Mouse (Mus musculus): Measurements from ENCODE around the gene Cd3d. TPM values are rescaled to one million over a fixed set of nuclear protein-coding genes. Genes with fewer than 3 reads are reported as not detected.
A peak's percentile ranks its signal among the peaks of the same experiment; 100 is the strongest.

Gene Cd3d
- not detected in 2 replicates for polyA plus RNA-seq (2014; fragmentation: Nextera tagmentation; extraction: Ambion mirVana)

- DNase-seq (ENCODE audit: low spot score) = no peak
- H3K27me3 ChIP-seq (ENCODE audit: control insufficient read depth, insufficient read depth, low read length) = no peaks in the 10 kb centered on the region
- H3K9ac ChIP-seq (ENCODE audit: low read depth, low read length) = no peak within 1 kb of the TSS
- no peaks in the 10 kb centered on the region for H3K9me3 ChIP-seq (ENCODE audit: control insufficient read depth, low read length)
- H3K36me3 ChIP-seq (ENCODE audit: control insufficient read depth, insufficient read depth, low read length) = no peaks in the 10 kb centered on the region
- H3K4me2 ChIP-seq (replicated peaks; ENCODE audit: low read depth, low read length) = no peak within 1 kb of the TSS
- ATAC-seq (ENCODE audit: low FRiP score) = no peak
- H3K4me1 ChIP-seq (replicated peaks; ENCODE audit: control insufficient read depth, insufficient read depth, low read length) = no peaks in the 10 kb centered on the region
- WGBS = 77% methylated on average over 4 of the region's 4 CpGs
- H3K27ac ChIP-seq (ENCODE audit: low read depth, low read length) = no peak within 1 kb of the TSS
- H3K4me3 ChIP-seq (ENCODE audit: low read depth, low read length) = no peak within 1 kb of the TSS
Measured at GRCm38 (mm10) chr9:44981676-44982075, at the start of gene Cd3d. Gene Cd3d, plus strand, starts transcription at chr9:44981786.

- Histone ChIP-seq H3K27ac (ENCODE audit: low read depth, low read length) (no peak overlapping the region), H3K27me3 (ENCODE audit: control insufficient read depth, insufficient read depth, low read length) (no peaks in the 10 kb centered on the region), H3K9me3 (ENCODE audit: control insufficient read depth, low read length) (no peaks in the 10 kb centered on the region), H3K4me2 (replicated peaks; ENCODE audit: low read depth, low read length) (no peak overlapping the region), H3K4me3 (ENCODE audit: low read depth, low read length) (no peak overlapping the region), H3K4me1 (replicated peaks; ENCODE audit: control insufficient read depth, insufficient read depth, low read length) (no peaks in the 10 kb centered on the region), H3K9ac (ENCODE audit: low read depth, low read length) (no peak overlapping the region), H3K36me3 (ENCODE audit: control insufficient read depth, insufficient read depth, low read length) (no peaks in the 10 kb centered on the region)
- DNase-seq (ENCODE audit: low spot score) = no peak
- no peak for ATAC-seq (ENCODE audit: low FRiP score)
- 91% methylated on average over 4 of the region's 4 CpGs for WGBS
Measured at GRCm38 (mm10) chr9:44941756-44942155, 39.8 kb upstream of the Cd3d start.

GRCm38 (mm10) chr9:44942421-44942820 lies 39.2 kb upstream of the Cd3d start:
- Histone ChIP-seq H3K4me3 (ENCODE audit: low read depth, low read length) (no peak overlapping the region), H3K27me3 (ENCODE audit: control insufficient read depth, insufficient read depth, low read length) (no peaks in the 10 kb centered on the region), H3K4me1 (replicated peaks; ENCODE audit: control insufficient read depth, insufficient read depth, low read length) (no peaks in the 10 kb centered on the region), H3K27ac (ENCODE audit: low read depth, low read length) (no peak overlapping the region), H3K9me3 (ENCODE audit: control insufficient read depth, low read length) (no peaks in the 10 kb centered on the region), H3K4me2 (replicated peaks; ENCODE audit: low read depth, low read length) (no peak overlapping the region), H3K36me3 (ENCODE audit: control insufficient read depth, insufficient read depth, low read length) (0 out of 2 replicates have a peak, but pooled peaks cover 3% of the 10 kb centered on the region), H3K9ac (ENCODE audit: low read depth, low read length) (no peak overlapping the region)
- DNase-seq (ENCODE audit: low spot score) = no peak
- 92% methylated on average over 4 of the region's 4 CpGs for WGBS
- ATAC-seq (ENCODE audit: low FRiP score) = no peak

DNA sequence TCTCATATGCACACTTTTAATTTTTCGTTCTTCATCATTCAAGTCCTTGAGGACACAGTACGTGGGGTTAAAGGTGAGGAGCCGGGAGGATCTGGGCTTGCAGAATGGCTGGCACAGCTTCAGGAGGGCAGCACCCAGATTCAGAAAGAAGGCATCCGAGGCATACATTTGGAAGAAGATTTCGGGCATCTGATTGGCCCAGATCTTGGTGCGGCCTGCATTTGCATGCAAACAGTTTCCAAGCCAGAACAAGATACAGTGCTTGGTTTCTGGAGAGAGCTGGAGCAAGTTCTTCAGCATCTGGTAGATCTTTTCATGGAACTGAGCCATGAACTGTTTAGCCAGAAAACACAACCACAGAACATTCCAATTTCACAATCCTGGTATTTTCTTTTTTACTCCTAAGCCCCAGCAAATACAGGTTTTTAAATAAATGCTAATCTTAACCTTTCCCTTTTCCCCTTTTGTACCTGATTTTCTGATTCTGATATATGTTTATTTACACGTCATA lies 35.3 kb upstream of the Cd3d start:
- DNase-seq (ENCODE audit: low spot score) = no peak
- Histone ChIP-seq H3K27ac (ENCODE audit: low read depth, low read length) (no peak overlapping the region), H3K4me1 (replicated peaks; ENCODE audit: control insufficient read depth, insufficient read depth, low read length) (no peaks in the 10 kb centered on the region), H3K9me3 (ENCODE audit: control insufficient read depth, low read length) (no peaks in the 10 kb centered on the region), H3K36me3 (ENCODE audit: control insufficient read depth, insufficient read depth, low read length) (0 out of 2 replicates have a peak, but pooled peaks cover 4% of the 10 kb centered on the region), H3K27me3 (ENCODE audit: control insufficient read depth, insufficient read depth, low read length) (no peaks in the 10 kb centered on the region), H3K4me2 (replicated peaks; ENCODE audit: low read depth, low read length) (no peak overlapping the region), H3K4me3 (ENCODE audit: low read depth, low read length) (no peak overlapping the region), H3K9ac (ENCODE audit: low read depth, low read length) (no peak overlapping the region)
- WGBS = 93% methylated on average over 7 of the region's 7 CpGs
- ATAC-seq (ENCODE audit: low FRiP score) = no peak

DNA sequence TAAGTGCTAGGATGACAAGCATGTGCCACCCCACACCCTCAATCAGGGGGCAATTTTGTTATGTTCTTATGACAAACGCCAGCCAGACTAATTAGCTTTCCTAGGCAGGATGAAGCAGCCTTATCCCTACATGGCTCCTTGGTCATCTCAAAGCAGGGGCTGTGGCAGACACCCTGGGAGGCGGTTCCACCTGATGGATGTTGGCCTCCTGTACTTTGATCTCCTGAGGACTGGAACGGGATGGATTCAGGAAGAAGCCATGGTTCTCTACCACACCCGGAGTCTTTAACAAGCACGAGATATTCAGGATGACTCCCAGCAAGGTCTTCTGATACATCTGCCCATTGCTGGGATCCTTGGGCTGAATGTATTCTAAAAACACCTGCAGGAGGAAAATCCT lies 33.8 kb upstream of the Cd3d start:
- Histone ChIP-seq H3K9me3 (ENCODE audit: control insufficient read depth, low read length) (no peaks in the 10 kb centered on the region), H3K4me3 (ENCODE audit: low read depth, low read length) (no peak overlapping the region), H3K36me3 (ENCODE audit: control insufficient read depth, insufficient read depth, low read length) (0 out of 2 replicates have a peak, but pooled peaks cover 9% of the 10 kb centered on the region), H3K4me1 (replicated peaks; ENCODE audit: control insufficient read depth, insufficient read depth, low read length) (no peaks in the 10 kb centered on the region), H3K9ac (ENCODE audit: low read depth, low read length) (no peak overlapping the region), H3K4me2 (replicated peaks; ENCODE audit: low read depth, low read length) (no peak overlapping the region), H3K27me3 (ENCODE audit: control insufficient read depth, insufficient read depth, low read length) (no peaks in the 10 kb centered on the region), H3K27ac (ENCODE audit: low read depth, low read length) (no peak overlapping the region)
- ATAC-seq (ENCODE audit: low FRiP score) = no peak
- 93% methylated on average over 5 of the region's 5 CpGs for WGBS
- no peak for DNase-seq (ENCODE audit: low spot score)

DNA sequence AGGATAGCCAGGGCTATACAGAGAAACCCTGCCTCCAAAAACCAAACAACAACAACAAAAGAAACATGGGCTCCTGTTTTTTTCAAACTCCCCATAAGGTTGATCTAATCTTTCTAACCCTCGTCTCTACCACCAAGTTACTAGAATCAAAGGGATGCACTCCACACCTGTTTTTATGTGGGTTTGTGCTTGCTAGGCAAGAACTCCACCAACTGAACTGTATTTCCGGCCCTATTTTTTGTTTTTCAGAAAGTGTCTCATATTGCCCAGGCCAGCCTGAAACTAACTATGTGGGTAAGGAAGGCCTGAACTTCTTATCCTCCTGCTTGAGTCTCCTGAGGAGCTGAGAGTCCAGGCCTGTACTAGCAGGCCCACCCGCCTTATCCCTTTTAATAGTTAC lies 27.2 kb upstream of the Cd3d start:
- H3K27ac ChIP-seq (ENCODE audit: low read depth, low read length) = no peak overlapping the region
- H3K4me1 ChIP-seq (replicated peaks; ENCODE audit: control insufficient read depth, insufficient read depth, low read length) = no peaks in the 10 kb centered on the region
- H3K9me3 ChIP-seq (ENCODE audit: control insufficient read depth, low read length) = no peaks in the 10 kb centered on the region
- 0 out of 2 replicates have a peak, but pooled peaks cover 5% of the 10 kb centered on the region for H3K36me3 ChIP-seq (ENCODE audit: control insufficient read depth, insufficient read depth, low read length)
- DNase-seq (ENCODE audit: low spot score) (no peak), ATAC-seq (ENCODE audit: low FRiP score) (no peak)
- no peak overlapping the region for H3K4me3 ChIP-seq (ENCODE audit: low read depth, low read length)
- no peaks in the 10 kb centered on the region for H3K27me3 ChIP-seq (ENCODE audit: control insufficient read depth, insufficient read depth, low read length)
- no peak overlapping the region for H3K4me2 ChIP-seq (replicated peaks; ENCODE audit: low read depth, low read length)
- no peak overlapping the region for H3K9ac ChIP-seq (ENCODE audit: low read depth, low read length)
- WGBS = 89% methylated on average over 3 of the region's 3 CpGs

DNA sequence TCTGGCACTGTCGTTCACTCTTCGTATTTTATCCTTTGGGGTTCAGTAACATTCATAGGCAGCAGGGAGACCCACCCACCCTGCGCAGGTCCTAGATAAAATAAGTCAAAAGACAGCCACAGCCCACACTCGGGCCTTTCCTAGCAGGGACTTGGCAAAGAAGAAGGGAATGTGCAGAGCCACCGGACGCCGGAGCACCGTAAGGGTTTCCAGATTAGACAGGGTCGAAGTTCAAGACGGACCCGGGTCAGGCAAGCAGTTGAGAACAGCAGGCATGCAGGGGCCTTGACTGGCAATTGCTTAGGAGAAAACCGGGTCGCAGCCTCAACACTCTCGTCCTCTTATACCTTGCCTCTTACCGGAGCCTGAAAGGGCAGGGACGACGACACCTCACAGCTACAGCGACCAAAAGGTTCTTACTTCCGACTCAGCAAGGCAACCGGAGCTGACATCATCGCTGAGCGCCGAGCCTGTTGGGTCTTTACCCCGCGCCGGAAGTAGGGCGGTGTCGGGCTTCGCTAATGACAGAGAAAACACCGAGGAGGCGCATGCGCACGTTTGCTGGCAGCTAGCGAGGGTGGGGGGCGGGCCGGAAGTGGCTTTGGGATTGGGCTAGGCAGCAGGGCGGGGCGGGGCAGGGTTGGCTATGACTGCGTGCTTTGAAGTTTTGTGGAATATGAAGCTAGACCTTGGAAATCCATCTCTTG lies 16.3 kb upstream of the Cd3d start, which contains the start of gene Ube4a:
Ube4a (minus strand) TSS at position 475 of the 707 bp plus-strand sequence.
- ATAC-seq (ENCODE audit: low FRiP score) (peak; percentile 95), DNase-seq (ENCODE audit: low spot score) (peak; percentile 100)
- no peak within 1 kb of the TSS; the same call in 1 of the 2 replicates for H3K27ac ChIP-seq (ENCODE audit: low read depth, low read length)
- no peaks in the 10 kb centered on the region; the same call in 1 of the 2 replicates for H3K4me1 ChIP-seq (replicated peaks; ENCODE audit: control insufficient read depth, insufficient read depth, low read length)
- H3K4me2 ChIP-seq (replicated peaks; ENCODE audit: low read depth, low read length) = peak within 1 kb of the TSS; percentile 88
- H3K9ac ChIP-seq (ENCODE audit: low read depth, low read length) = peak within 1 kb of the TSS; percentile 72
- H3K36me3 ChIP-seq (ENCODE audit: control insufficient read depth, insufficient read depth, low read length) = no peaks in the 10 kb centered on the region
- no peaks in the 10 kb centered on the region for H3K9me3 ChIP-seq (ENCODE audit: control insufficient read depth, low read length)
- under 1% methylated on average over 37 of the region's 39 CpGs for WGBS
- peak within 1 kb of the TSS; percentile 88 for H3K4me3 ChIP-seq (ENCODE audit: low read depth, low read length)
- no peaks in the 10 kb centered on the region for H3K27me3 ChIP-seq (ENCODE audit: control insufficient read depth, insufficient read depth, low read length)

GRCm38 (mm10) chr9:44965833-44966466 lies 15.6 kb upstream of the Cd3d start:
- Histone ChIP-seq H3K9me3 (ENCODE audit: control insufficient read depth, low read length) (no peaks in the 10 kb centered on the region), H3K4me2 (replicated peaks; ENCODE audit: low read depth, low read length) (peak overlapping the region; percentile 55), H3K27me3 (ENCODE audit: control insufficient read depth, insufficient read depth, low read length) (no peaks in the 10 kb centered on the region), H3K4me1 (replicated peaks; ENCODE audit: control insufficient read depth, insufficient read depth, low read length) (no peaks in the 10 kb centered on the region; the same call in 1 of the 2 replicates), H3K9ac (ENCODE audit: low read depth, low read length) (peak overlapping the region; percentile 54; the same call in 1 of the 2 replicates), H3K27ac (ENCODE audit: low read depth, low read length) (no peak overlapping the region), H3K36me3 (ENCODE audit: control insufficient read depth, insufficient read depth, low read length) (no peaks in the 10 kb centered on the region), H3K4me3 (ENCODE audit: low read depth, low read length) (peak overlapping the region; percentile 88)
- ATAC-seq (ENCODE audit: low FRiP score) = peak; percentile 9; the same call in 1 of the 2 replicates
- DNase-seq (ENCODE audit: low spot score) = peak; percentile 1
- 14% methylated on average over 10 of the region's 10 CpGs for WGBS

All from hindbrain, embryonic 11.5 days (tissue).